Mouse (Mus musculus) stomach, embryonic 14.5 days (tissue): ENCODE data around the gene Rhod. TPM values are rescaled to one million over a fixed set of nuclear protein-coding genes. Genes with fewer than 3 reads are reported as not detected.

ENCODE experiments used
- ATAC-seq: fragments of 200-750 bp; cut with Nextera tagmentation; 2 replicates; pipeline ENCODE4 v1.8.0; 2017; ENCODE audit warnings: low read depth, moderate TSS enrichment; ENCODE audit not compliant: insufficient number of reproducible peaks, insufficient read depth, low FRiP score
- H3K27ac ChIP-seq: fragments of 300-500 bp; sonication (generic); 2 replicates; pipeline ENCODE4 v1.5.1; 2014; ENCODE audit warnings: mild to moderate bottlenecking, low read length, moderate library complexity, mixed read lengths
- H3K27me3 ChIP-seq: fragments of 300-500 bp; sonication (generic); 2 replicates; pipeline ENCODE4 v1.6.1; 2014; ENCODE audit warnings: low read length, control low read depth, mixed read lengths; ENCODE audit not compliant: control insufficient read depth, insufficient read depth
- H3K36me3 ChIP-seq: fragments of 300-500 bp; sonication (generic); 2 replicates; pipeline ENCODE4 v1.6.1; 2014; ENCODE audit warnings: mild to moderate bottlenecking, control low read depth, low read length, moderate library complexity, mixed read lengths; ENCODE audit not compliant: control insufficient read depth, insufficient read depth
- H3K4me1 ChIP-seq: fragments of 300-500 bp; sonication (generic); 2 replicates; pipeline ENCODE4 v1.6.1; 2014; ENCODE audit warnings: low read length, control low read depth, mixed read lengths; ENCODE audit not compliant: control insufficient read depth, insufficient read depth
- H3K4me2 ChIP-seq: fragments of 300-500 bp; sonication (generic); replicated peaks from 2 replicates; pipeline ENCODE4 v1.6.1; 2014; ENCODE audit warnings: low read depth, low read length, control low read depth
- H3K4me3 ChIP-seq: fragments of 300-500 bp; sonication (generic); 2 replicates; pipeline ENCODE4 v1.5.1; 2014; ENCODE audit warnings: low read depth, low read length, control low read depth
- H3K9ac ChIP-seq: fragments of 300-500 bp; sonication (generic); replicated peaks from 2 replicates; pipeline ENCODE4 v1.6.1; 2014; ENCODE audit warnings: low read depth, mild to moderate bottlenecking, control low read depth, low read length, moderate library complexity, mixed read lengths
- H3K9me3 ChIP-seq: fragments of 300-500 bp; sonication (generic); 2 replicates; pipeline ENCODE4 v1.6.1; 2016; ENCODE audit warnings: low read depth, low read length, control low read depth; ENCODE audit not compliant: control insufficient read depth
- WGBS: fragments of 180-500 bp; shearing (Covaris S2); extraction: QIAGEN DNeasy Blood & Tissue Kit; methylation state at CpG from one replicate; pipeline ENCODE4 v1.1.7; 2014; 5-methylcytosine and 5-hydroxymethylcytosine counted together
- polyA plus RNA-seq: library from polyadenylated mRNA; unstranded; fragments of >200 nt; fragmentation: Nextera tagmentation; extraction: Ambion mirVana; gene quantifications from 2 replicates; pipeline ENCODE4 v1.2.1, GENCODE M21; 2014

The Rhod gene
- polyA plus RNA-seq, 1 experiment from 2014 or later = 43.7 TPM

DNA sequence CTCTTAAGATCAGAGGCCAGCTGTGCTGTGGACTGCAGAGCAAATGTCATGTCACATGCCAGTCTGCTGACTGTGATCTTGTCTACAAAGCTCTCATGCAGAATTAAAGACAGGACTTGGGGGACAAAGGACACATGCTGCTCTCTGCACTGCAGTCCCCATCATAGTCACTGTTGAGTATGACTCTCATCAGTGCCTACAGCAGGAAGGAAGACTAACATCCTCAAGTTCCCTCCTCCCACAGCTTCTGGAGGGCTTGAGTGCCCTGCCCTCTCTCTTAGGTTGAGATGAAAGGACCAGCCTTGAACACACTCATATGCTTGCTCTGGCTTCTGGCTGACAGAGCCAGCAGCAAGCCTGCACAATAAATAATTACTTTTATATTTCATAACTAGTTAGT lies 21.5 kb downstream of the Rhod start:
- ATAC-seq = no peak
- H3K36me3 ChIP-seq = no peaks in the 10 kb centered on the region
- H3K4me1 ChIP-seq = no peaks in the 10 kb centered on the region
- H3K9ac ChIP-seq = no peak overlapping the region
- H3K4me2 ChIP-seq = no peak overlapping the region
- H3K27me3 ChIP-seq = no peaks in the 10 kb centered on the region
- no peak overlapping the region for H3K27ac ChIP-seq
- H3K9me3 ChIP-seq = no peaks in the 10 kb centered on the region
- H3K4me3 ChIP-seq = no peak overlapping the region

DNA sequence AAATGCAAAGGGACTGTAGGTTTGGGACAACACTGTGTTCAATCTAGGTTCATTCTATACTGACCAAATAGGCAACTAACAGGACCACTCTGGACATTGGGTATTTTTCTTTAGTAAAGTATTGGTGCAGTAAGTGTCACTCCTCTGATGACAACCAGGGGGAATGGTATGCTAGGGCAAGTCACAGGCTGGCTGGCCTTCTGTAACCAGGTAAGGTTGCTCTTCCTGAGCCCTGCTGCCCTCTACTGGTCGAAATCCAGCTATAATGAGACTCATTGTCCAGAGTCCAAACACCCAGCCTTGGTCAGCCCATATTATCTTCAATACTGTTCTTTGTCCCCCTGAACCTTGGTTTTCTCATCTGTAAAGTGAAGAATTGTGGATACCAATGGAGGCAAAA lies 22.0 kb downstream of the Rhod start:
- ATAC-seq = no peak
- H3K4me1 ChIP-seq = no peaks in the 10 kb centered on the region
- no peak overlapping the region for H3K4me3 ChIP-seq
- WGBS = 0% methylated on average over 1 of the region's 1 CpGs
- no peak overlapping the region for H3K4me2 ChIP-seq
- H3K27me3 ChIP-seq = no peaks in the 10 kb centered on the region
- H3K27ac ChIP-seq = no peak overlapping the region
- H3K9ac ChIP-seq = no peak overlapping the region
- no peaks in the 10 kb centered on the region for H3K36me3 ChIP-seq
- no peaks in the 10 kb centered on the region for H3K9me3 ChIP-seq

DNA sequence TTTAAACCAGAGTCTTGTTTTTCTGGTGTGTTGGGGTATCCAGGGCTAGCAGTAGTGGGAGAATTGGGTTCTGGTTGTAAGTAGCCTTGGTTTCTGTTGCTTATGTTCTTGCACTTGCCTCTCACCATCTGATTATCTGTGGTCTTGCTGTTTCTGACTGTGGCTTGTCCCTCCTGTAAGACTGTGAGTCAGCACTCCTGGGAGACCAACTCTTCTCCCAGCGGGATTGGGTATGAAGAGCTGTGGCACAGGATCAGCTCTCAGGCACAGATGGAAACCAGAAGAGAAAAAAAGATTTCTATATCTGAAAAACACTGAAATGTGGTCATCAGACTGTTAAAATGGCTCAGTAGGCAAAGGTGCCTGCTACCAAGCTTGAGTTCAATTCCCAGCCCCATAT lies 24.6 kb downstream of the Rhod start:
- H3K27ac ChIP-seq = no peak overlapping the region
- no peak for ATAC-seq
- H3K4me2 ChIP-seq = no peak overlapping the region
- no peaks in the 10 kb centered on the region for H3K27me3 ChIP-seq
- WGBS = 79% methylated on average over 1 of the region's 1 CpGs
- no peak overlapping the region for H3K9ac ChIP-seq
- H3K36me3 ChIP-seq = no peaks in the 10 kb centered on the region
- no peaks in the 10 kb centered on the region for H3K9me3 ChIP-seq
- H3K4me3 ChIP-seq = no peak overlapping the region
- H3K4me1 ChIP-seq = no peaks in the 10 kb centered on the region

DNA sequence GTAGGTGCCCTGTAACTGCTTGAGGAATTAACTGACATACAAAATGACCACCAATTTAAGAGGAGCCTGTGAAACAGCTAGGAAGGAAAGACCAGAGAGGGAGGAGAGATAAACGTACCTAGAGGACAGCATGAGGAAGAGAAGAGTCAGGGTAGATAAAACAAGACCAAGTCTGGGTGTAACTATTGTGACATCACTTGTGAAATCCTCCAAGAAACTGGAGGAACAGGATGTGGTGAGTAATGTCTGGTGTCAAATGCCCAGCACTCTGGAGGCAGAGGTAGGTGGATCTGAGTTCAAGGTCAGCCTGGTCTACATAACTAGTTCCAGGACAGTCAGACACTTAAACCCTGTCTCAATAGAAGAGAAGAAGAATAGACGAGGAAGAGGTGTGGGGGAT lies 30.2 kb downstream of the Rhod start:
- Histone ChIP-seq H3K9me3 (no peaks in the 10 kb centered on the region), H3K27ac (no peak overlapping the region), H3K4me2 (no peak overlapping the region), H3K27me3 (no peaks in the 10 kb centered on the region), H3K4me3 (no peak overlapping the region), H3K9ac (no peak overlapping the region), H3K4me1 (no peaks in the 10 kb centered on the region), H3K36me3 (no peaks in the 10 kb centered on the region)
- no peak for ATAC-seq
- WGBS = 60% methylated on average over 2 of the region's 2 CpGs

DNA sequence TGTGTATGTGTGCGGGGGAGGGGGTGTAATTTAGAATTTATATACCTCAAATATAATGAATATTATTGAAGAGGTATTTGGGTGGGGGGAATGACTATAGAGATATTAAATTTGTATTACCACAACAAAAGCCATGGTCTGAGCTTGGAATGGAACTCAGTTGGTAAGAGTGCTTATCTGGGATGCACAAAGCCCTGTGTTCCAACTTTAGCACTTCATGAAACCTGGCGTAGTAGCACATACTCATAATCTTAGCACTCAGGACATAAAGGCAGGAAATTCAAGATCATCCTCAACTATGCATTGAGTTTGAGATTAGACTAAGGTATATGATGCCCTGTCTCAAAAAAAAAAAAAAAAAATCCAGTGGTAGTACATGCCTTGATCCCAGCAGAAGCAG lies 34.4 kb downstream of the Rhod start:
- Histone ChIP-seq H3K9ac (no peak overlapping the region), H3K27ac (no peak overlapping the region), H3K4me3 (no peak overlapping the region), H3K4me1 (no peaks in the 10 kb centered on the region), H3K36me3 (no peaks in the 10 kb centered on the region), H3K9me3 (no peaks in the 10 kb centered on the region), H3K4me2 (no peak overlapping the region), H3K27me3 (no peaks in the 10 kb centered on the region)
- WGBS = 93% methylated on average over 2 of the region's 2 CpGs
- ATAC-seq = no peak

DNA sequence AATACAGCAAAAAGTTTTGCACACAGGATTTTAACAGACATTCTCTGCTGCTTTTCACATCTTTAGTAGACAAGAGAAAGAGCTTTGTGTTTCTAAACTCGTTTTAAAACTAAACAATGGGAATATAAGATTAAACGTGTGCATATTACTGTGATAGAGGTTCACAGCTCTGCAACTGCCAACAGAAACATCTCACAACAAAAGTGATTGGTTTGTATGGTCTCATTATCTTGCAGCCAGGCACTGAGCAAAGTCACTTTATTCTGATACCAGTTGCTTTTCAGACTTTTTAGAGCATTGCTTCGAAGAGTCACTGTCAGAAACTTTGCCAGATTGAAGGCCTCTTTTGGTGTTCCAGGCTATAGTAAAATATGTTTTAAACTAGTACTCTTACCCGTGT lies 40.3 kb downstream of the Rhod start:
- 66% methylated on average over 4 of the region's 4 CpGs for WGBS
- Histone ChIP-seq H3K9ac (no peak overlapping the region), H3K27me3 (no peaks in the 10 kb centered on the region), H3K4me3 (no peak overlapping the region), H3K36me3 (no peaks in the 10 kb centered on the region), H3K4me2 (no peak overlapping the region; the same call in 1 of the 2 replicates), H3K27ac (no peak overlapping the region), H3K9me3 (no peaks in the 10 kb centered on the region), H3K4me1 (0 out of 2 replicates have a peak, but pooled peaks cover 6% of the 10 kb centered on the region)
- no peak for ATAC-seq

DNA sequence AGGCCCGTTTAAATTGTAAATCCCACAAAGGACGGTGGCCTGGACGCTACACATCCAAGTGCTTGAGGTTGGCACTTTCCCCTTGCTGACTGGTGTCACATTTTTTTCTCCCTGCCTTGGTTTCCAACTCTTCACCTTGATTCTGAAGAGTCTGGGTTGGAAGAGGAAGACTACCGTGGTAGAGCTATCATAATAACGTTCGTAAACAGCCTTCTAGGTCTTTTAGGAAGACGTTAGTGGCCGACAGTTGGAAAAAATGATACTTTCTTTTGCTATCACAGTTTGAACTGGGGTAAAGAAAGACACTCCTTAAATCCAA lies 40.6 kb downstream of the Rhod start:
- H3K4me2 ChIP-seq = peak overlapping the region; percentile 89
- H3K9me3 ChIP-seq = no peaks in the 10 kb centered on the region
- H3K4me3 ChIP-seq = peak overlapping the region; percentile 88
- no peak overlapping the region for H3K27ac ChIP-seq
- H3K27me3 ChIP-seq = no peaks in the 10 kb centered on the region
- 26% methylated on average over 8 of the region's 8 CpGs for WGBS
- peak overlapping the region; percentile 68 for H3K9ac ChIP-seq
- H3K36me3 ChIP-seq = 0 out of 2 replicates have a peak, but pooled peaks cover 2% of the 10 kb centered on the region
- ATAC-seq = no peak
- 0 out of 2 replicates have a peak, but pooled peaks cover 6% of the 10 kb centered on the region for H3K4me1 ChIP-seq

DNA sequence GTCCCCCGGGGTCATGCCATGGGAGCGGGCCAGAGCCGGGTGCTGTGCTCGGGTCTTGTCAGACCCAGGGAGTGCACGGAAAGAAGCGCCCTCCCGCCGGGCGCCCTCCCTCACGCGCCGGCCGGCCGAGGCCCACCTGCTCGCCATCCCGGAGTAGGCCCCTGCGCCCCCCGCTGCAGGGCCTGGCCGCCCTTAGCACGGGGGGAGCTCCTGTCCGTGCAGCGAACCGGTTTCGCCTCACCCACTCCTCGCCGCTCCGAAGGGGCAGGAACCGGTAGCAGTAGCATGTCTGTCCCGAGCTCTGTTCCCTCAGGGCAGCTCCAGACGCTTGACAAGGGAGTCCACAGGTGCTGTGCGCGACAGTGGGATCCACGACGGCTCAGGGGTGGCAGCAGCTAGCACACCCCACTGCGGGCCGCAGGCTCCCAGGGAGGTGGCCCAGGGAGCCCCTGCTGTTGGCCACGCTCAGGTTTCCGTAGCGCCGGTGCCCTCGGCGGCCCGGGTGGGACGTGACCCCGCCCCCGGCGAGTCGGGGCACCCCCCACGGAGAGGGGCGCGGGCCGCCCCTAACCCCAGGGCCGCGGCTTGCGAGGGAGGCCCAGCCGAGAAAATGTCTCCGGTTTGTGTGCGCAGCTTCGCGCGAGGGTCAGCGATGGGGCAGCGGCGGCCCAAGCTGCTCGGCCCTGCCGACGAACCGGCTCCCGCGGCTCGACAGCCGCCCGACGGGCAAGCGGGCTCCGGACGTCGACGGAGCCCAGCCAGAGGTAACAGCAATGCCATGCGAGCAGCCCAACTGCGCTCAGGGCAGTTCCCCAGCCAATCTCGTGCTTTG lies 41.2 kb downstream of the Rhod start, which contains the start of gene Kdm2a:
Kdm2a (minus strand) TSS at position 488 of the 832 bp plus-strand sequence.
- H3K27ac ChIP-seq = peak within 1 kb of the TSS; percentile 83
- no peaks in the 10 kb centered on the region for H3K27me3 ChIP-seq
- H3K4me1 ChIP-seq = 0 out of 2 replicates have a peak, but pooled peaks cover 7% of the 10 kb centered on the region
- 2% methylated on average over 82 of the region's 82 CpGs for WGBS
- peak within 1 kb of the TSS; percentile 89 for H3K4me2 ChIP-seq
- H3K9me3 ChIP-seq = no peaks in the 10 kb centered on the region
- H3K4me3 ChIP-seq = peak within 1 kb of the TSS; percentile 88
- peak within 1 kb of the TSS; percentile 68 for H3K9ac ChIP-seq
- peak; percentile 17; the same call in 1 of the 2 replicates for ATAC-seq
- peaks cover 3% of the 10 kb centered on the region; the same call in 1 of the 2 replicates for H3K36me3 ChIP-seq
